ENCODE assay signal across 9 mouse cellular contexts in genomic region chr19:9071456-9072156, GRCm38 (mm10). TPM values are rescaled to one million over a fixed set of nuclear protein-coding genes. Genes with fewer than 3 reads are reported as not detected.
DNase-seq lines count a peak whose midpoint lies in the region; ATAC-seq lines count a peak whose summit lies in the region.
"Had no signal": no experiment of that assay in that cellular context is flagged by ENCODE, and none has a peak within 500 bp of the region (broad histone marks: within the 10 kb centered on the region; RNA-seq: fewer than 3 reads in every experiment).

No protein-coding gene starts in this region.

- H3K27ac ChIP-seq in hindbrain, embryonic 12.5 days = peak overlapping the region; percentile 58; the same call in 1 of the 2 replicates
- H3K27ac ChIP-seq in midbrain, embryonic 16.5 days (ENCODE audit: low read length) = no peak overlapping the region

- DNase-seq in adrenal gland, adult (ENCODE audit: inconsistent age in 2 of 2, low spot score in 1 of 2) = peak; percentile 53 to 72
- DNase-seq in adrenal gland, adult 8-10 months = no peak
- DNase-seq in MN1 (ENCODE audit: low spot score) = peak; percentile 70
- DNase-seq in gastrocnemius, adult 8-10 months (ENCODE audit: low spot score in 2 of 2) = peak; percentile 53 to 65
- peak; percentile 76 for DNase-seq in layer of hippocampus, adult 9-11 months
- DNase-seq in testis, postnatal 10 days (ENCODE audit: low spot score) = peak; percentile 59

- ATAC-seq in hindbrain, embryonic 12.5 days (ENCODE audit: low FRiP score) = peak; percentile 73
- ATAC-seq in midbrain, embryonic 16.5 days = peak; percentile 46; the same call in 1 of the 2 replicates

- no peaks in the 10 kb centered on the region for H3K36me3 ChIP-seq in hindbrain, embryonic 12.5 days
- no peaks in the 10 kb centered on the region for H3K36me3 ChIP-seq in midbrain, embryonic 16.5 days (ENCODE audit: control insufficient read depth, insufficient read depth, low read length)

- 42% methylated on average over 7 of the region's 7 CpGs for WGBS in hindbrain, embryonic 12.5 days
- 43% methylated on average over 7 of the region's 7 CpGs for WGBS in midbrain, embryonic 16.5 days

- no peak overlapping the region for H3K4me3 ChIP-seq in hindbrain, embryonic 12.5 days
- H3K4me3 ChIP-seq in midbrain, embryonic 16.5 days (ENCODE audit: low read depth, low read length) = no peak overlapping the region
- H3K4me3 ChIP-seq: erythroblast, embryonic 14.5 days had no signal

- no peak overlapping the region for H3K9ac ChIP-seq in hindbrain, embryonic 12.5 days
- H3K9ac ChIP-seq in midbrain, embryonic 16.5 days (ENCODE audit: low read depth, low read length) = no peak overlapping the region

- H3K27me3 ChIP-seq in hindbrain, embryonic 12.5 days = no peaks in the 10 kb centered on the region
- H3K27me3 ChIP-seq in midbrain, embryonic 16.5 days (ENCODE audit: control insufficient read depth, insufficient read depth, low read depth, low read length) = no peaks in the 10 kb centered on the region

- no peaks in the 10 kb centered on the region for H3K9me3 ChIP-seq in hindbrain, embryonic 12.5 days (replicated peaks)
- H3K9me3 ChIP-seq in midbrain, embryonic 16.5 days (replicated peaks; ENCODE audit: control insufficient read depth, low read length, poor library complexity, severe bottlenecking) = no peaks in the 10 kb centered on the region

- H3K4me1 ChIP-seq in hindbrain, embryonic 12.5 days = peaks cover 14% of the 10 kb centered on the region
- H3K4me1 ChIP-seq in midbrain, embryonic 16.5 days (ENCODE audit: control insufficient read depth, insufficient read depth, low read length) = peaks cover 4% of the 10 kb centered on the region

- no peak overlapping the region for H3K4me2 ChIP-seq in hindbrain, embryonic 12.5 days (replicated peaks)
- no peak overlapping the region for H3K4me2 ChIP-seq in midbrain, embryonic 16.5 days (ENCODE audit: low read length)

RNA-seq across cellular contexts. Expression of gene Scgb1a1, which starts 16.2 kb away (rescaled TPM):
- total RNA-seq in adrenal gland, adult 8-10 months (2022) = under 1 TPM in 1 of 4 experiments, not detected in 3; 0.73 TPM
- total RNA-seq in gastrocnemius, adult 8-10 months (2022) = not detected
- not detected in 2 replicates for polyA plus RNA-seq in hindbrain, embryonic 12.5 days (2016; fragmentation: Nextera tagmentation; extraction: Ambion mirVana)
- not detected in 2 replicates for polyA plus RNA-seq in midbrain, embryonic 16.5 days (2015; fragmentation: Nextera tagmentation; extraction: Ambion mirVana)
- polyA plus RNA-seq: erythroblast, embryonic 14.5 days had no signal
